9 mouse cellular contexts compared by ENCODE assay signal in genomic region chr9:84110616-84111015, GRCm38 (mm10).
A peak's percentile ranks its signal among the peaks of the same experiment; 100 is the strongest.
DNase-seq lines count a peak whose midpoint lies in the region; ATAC-seq and TF ChIP-seq lines count a peak whose summit lies in the region.
"Had no signal": no experiment of that assay in that cellular context is flagged by ENCODE, and none has a peak within 500 bp of the region (broad histone marks: within the 10 kb centered on the region; RNA-seq: fewer than 3 reads in every experiment).

No protein-coding gene starts in this region.

- no peaks in the 10 kb centered on the region for H3K9me3 ChIP-seq in heart, postnatal 0 days (replicated peaks; ENCODE audit: control insufficient read depth, low read length)
- H3K9me3 ChIP-seq in midbrain, postnatal 0 days (ENCODE audit: low read length) = no peaks in the 10 kb centered on the region
- no peaks in the 10 kb centered on the region for H3K9me3 ChIP-seq in intestine, postnatal 0 days (ENCODE audit: control insufficient read depth)

- H3K4me2 ChIP-seq in heart, postnatal 0 days (ENCODE audit: low read depth, low read length) = peak overlapping the region; percentile 47
- no peak overlapping the region; the same call in 1 of the 2 replicates for H3K4me2 ChIP-seq in midbrain, postnatal 0 days (ENCODE audit: low read depth, low read length, poor library complexity, severe bottlenecking)
- no peak overlapping the region for H3K4me2 ChIP-seq in intestine, postnatal 0 days (replicated peaks; ENCODE audit: low read depth)

- no peak overlapping the region for H3K9ac ChIP-seq in heart, postnatal 0 days (replicated peaks; ENCODE audit: low read depth, low read length)
- H3K9ac ChIP-seq in midbrain, postnatal 0 days (replicated peaks; ENCODE audit: low read length, poor library complexity, severe bottlenecking) = no peak overlapping the region
- H3K9ac ChIP-seq in intestine, postnatal 0 days (ENCODE audit: low read depth, low read length) = no peak overlapping the region
- H3K9ac ChIP-seq: liver, embryonic 14.5 days had no signal

- no peak for TF ChIP-seq EP300 in heart, postnatal 0 days (IDR thresholded peaks at IDR 0.05; ENCODE audit: low read depth)

- peak overlapping the region; percentile 8; the same call in 1 of the 2 replicates for H3K4me3 ChIP-seq in left cerebral cortex, adult 2 months
- H3K4me3 ChIP-seq in heart, postnatal 0 days (ENCODE audit: low read depth, low read length) = peak overlapping the region; percentile 26
- no peak overlapping the region for H3K4me3 ChIP-seq in midbrain, postnatal 0 days (ENCODE audit: low read depth, low read length)
- no peak overlapping the region for H3K4me3 ChIP-seq in intestine, postnatal 0 days (ENCODE audit: low read depth, low read length)

- peak overlapping the region; percentile 85 for H3K27ac ChIP-seq in left cerebral cortex, adult 2 months
- H3K27ac ChIP-seq in heart, postnatal 0 days (ENCODE audit: low read depth) = peak overlapping the region; percentile 27; the same call in 1 of the 2 replicates
- H3K27ac ChIP-seq in midbrain, postnatal 0 days (ENCODE audit: low read depth, low read length) = no peak overlapping the region
- no peak overlapping the region for H3K27ac ChIP-seq in intestine, postnatal 0 days (ENCODE audit: low read depth, low read length)
- H3K27ac ChIP-seq: liver, embryonic 14.5 days had no signal

- peak; percentile 5 for DNase-seq in adrenal gland, adult 8-10 months
- DNase-seq in adrenal gland, postnatal 14 days = no peak
- peak in 1 of 2 experiments; percentile 50 for DNase-seq in left cerebral cortex, adult 2 months (ENCODE audit: extremely low spot score in 1 of 2, low spot score in 2 of 2)
- no peak for DNase-seq in left cerebral cortex, adult 11 months (ENCODE audit: low spot score)
- peak; percentile 38 for DNase-seq in heart, postnatal 0 days (ENCODE audit: low spot score)
- DNase-seq in midbrain, postnatal 0 days (ENCODE audit: low spot score) = peak; percentile 36
- no peak for DNase-seq in urinary bladder, postnatal 25 days (ENCODE audit: low spot score)

- no peaks in the 10 kb centered on the region for H3K36me3 ChIP-seq in heart, postnatal 0 days (replicated peaks; ENCODE audit: control insufficient read depth, insufficient read depth, low read length)
- no peaks in the 10 kb centered on the region for H3K36me3 ChIP-seq in midbrain, postnatal 0 days (ENCODE audit: insufficient read depth, low read length)
- no peaks in the 10 kb centered on the region for H3K36me3 ChIP-seq in intestine, postnatal 0 days (ENCODE audit: control insufficient read depth, insufficient read depth)

- peak; percentile 78 for ATAC-seq in heart, postnatal 0 days (ENCODE audit: insufficient read depth, low read depth)
- no peak for ATAC-seq in midbrain, postnatal 0 days (ENCODE audit: low FRiP score)
- ATAC-seq in intestine, postnatal 0 days = no peak

- peaks cover 14% of the 10 kb centered on the region; the same call in 1 of the 2 replicates for H3K4me1 ChIP-seq in heart, postnatal 0 days (ENCODE audit: control insufficient read depth, insufficient read depth)
- peaks cover 3% of the 10 kb centered on the region for H3K4me1 ChIP-seq in midbrain, postnatal 0 days (ENCODE audit: insufficient read depth, low read length)
- H3K4me1 ChIP-seq in intestine, postnatal 0 days (replicated peaks; ENCODE audit: control insufficient read depth, insufficient read depth, low read length) = no peaks in the 10 kb centered on the region

- WGBS in heart, postnatal 0 days = 51% methylated on average over 11 of the region's 11 CpGs
- WGBS in midbrain, postnatal 0 days = 30% methylated on average over 11 of the region's 11 CpGs
- WGBS in intestine, postnatal 0 days = 64% methylated on average over 11 of the region's 11 CpGs

- H3K27me3 ChIP-seq in heart, postnatal 0 days (ENCODE audit: control insufficient read depth, insufficient read depth, low read length) = no peaks in the 10 kb centered on the region
- H3K27me3 ChIP-seq in midbrain, postnatal 0 days (ENCODE audit: insufficient read depth, low read length) = no peaks in the 10 kb centered on the region
- no peaks in the 10 kb centered on the region for H3K27me3 ChIP-seq in intestine, postnatal 0 days (replicated peaks; ENCODE audit: control insufficient read depth, insufficient read depth, low read length)

- intact Hi-C loops in left cerebral cortex, adult 2 months (cut with DNase I) = loop anchor here (5.0 to 10.0 kb wide), 3 partner anchors 87 to 1574 kb away; no protein-coding TSS in a partner anchor

- no peak for TF ChIP-seq CTCF in left cerebral cortex, adult 2 months (IDR thresholded peaks at IDR 0.05)
- TF ChIP-seq CTCF in heart, postnatal 0 days (IDR thresholded peaks at IDR 0.05; ENCODE audit: low read depth) = no peak
- TF ChIP-seq CTCF in midbrain, postnatal 0 days (IDR thresholded peaks at IDR 0.05) = no peak
- TF ChIP-seq CTCF in intestine, postnatal 0 days (IDR thresholded peaks at IDR 0.05; ENCODE audit: low read depth) = no peak

Comparison
In these comparisons a context has a peak if more than half of its experiments do, and no peak if none do; other contexts are left out.
1. DNase-seq: peak in adrenal gland, adult 8-10 months (single experiment), heart, postnatal 0 days (single experiment) and midbrain, postnatal 0 days (single experiment); none in adrenal gland, postnatal 14 days (single experiment), left cerebral cortex, adult 11 months (single experiment) and urinary bladder, postnatal 25 days (single experiment).
2. H3K27ac ChIP-seq: peak in left cerebral cortex, adult 2 months (single experiment) and heart, postnatal 0 days (single experiment); none in midbrain, postnatal 0 days (single experiment) and intestine, postnatal 0 days (single experiment).
3. H3K4me3 ChIP-seq: peak in left cerebral cortex, adult 2 months (single experiment) and heart, postnatal 0 days (single experiment); none in midbrain, postnatal 0 days (single experiment) and intestine, postnatal 0 days (single experiment).